Mouse (Mus musculus) thymus, adult 2 months (tissue): Measurements from ENCODE around the gene Snapin. TPM values are rescaled to one million over a fixed set of nuclear protein-coding genes. Genes with fewer than 3 reads are reported as not detected.

Source experiments
- DNase-seq: peaks from one replicate; pipeline ENCODE4 v3.0.0; 2021
- H3K27ac ChIP-seq: fragments of 200-500 bp; 2 replicates; pipeline ENCODE4 v1.5.1; 2012; ENCODE audit warnings: low read length, control low read depth; ENCODE audit not compliant: control insufficient read depth, insufficient read depth
- H3K27me3 ChIP-seq: fragments of 200-500 bp; 2 replicates; pipeline ENCODE4 v1.6.1; 2012; ENCODE audit warnings: mild to moderate bottlenecking, low read length, moderate library complexity, mixed read lengths; ENCODE audit not compliant: control insufficient read depth, insufficient read depth
- H3K36me3 ChIP-seq: fragments of 200-500 bp; 2 replicates; pipeline ENCODE4 v1.6.1; 2012; ENCODE audit warnings: mild to moderate bottlenecking, low read length, moderate library complexity; ENCODE audit not compliant: control insufficient read depth, insufficient read depth
- H3K4me1 ChIP-seq: fragments of 200-500 bp; replicated peaks from 2 replicates; pipeline ENCODE4 v1.6.1; 2012; ENCODE audit warnings: low read length; ENCODE audit not compliant: control insufficient read depth, insufficient read depth
- H3K4me3 ChIP-seq: fragments of 200-500 bp; 2 replicates; pipeline ENCODE4 v1.5.1; 2012; ENCODE audit warnings: mild to moderate bottlenecking, low read length, control low read depth, moderate library complexity; ENCODE audit not compliant: control insufficient read depth, insufficient read depth
- CTCF ChIP-seq: fragments of 200-500 bp; IDR thresholded peaks from 2 replicates; pipeline ENCODE4 v1.5.1; 2012; ENCODE audit warnings: mild to moderate bottlenecking, control low read depth, low read length, moderate library complexity, borderline replicate concordance; ENCODE audit not compliant: control insufficient read depth, poor library complexity, insufficient read depth; ENCODE audit errors: extremely low read depth
- POLR2A ChIP-seq: fragments of 200-500 bp; IDR thresholded peaks from 2 replicates; pipeline ENCODE4 v1.6.1; 2012; ENCODE audit warnings: mild to moderate bottlenecking, low read length, control low read depth, moderate library complexity; ENCODE audit not compliant: control insufficient read depth, poor library complexity, insufficient read depth; ENCODE audit errors: extremely low read depth
- WGBS: fragments of 180-500 bp; shearing (Covaris S2); methylation state at CpG from one replicate; pipeline ENCODE4 v1.1.7; 2018; 5-methylcytosine and 5-hydroxymethylcytosine counted together
- polyA plus RNA-seq: library from polyadenylated mRNA; depleted of rRNA; stranded (reverse); fragments of >200 nt; gene quantifications from 2 replicates; pipeline ENCODE4 v1.2.3, GENCODE M21; 2012

The Snapin gene
- polyA plus RNA-seq, 1 experiment, result 27.8 TPM

- Histone ChIP-seq H3K4me1 (0 out of 2 replicates have a peak, but pooled peaks cover 2% of the 10 kb centered on the region), H3K36me3 (peaks cover 34% of the 10 kb centered on the region), H3K27ac (no peak overlapping the region), H3K27me3 (no peaks in the 10 kb centered on the region), H3K4me3 (no peak overlapping the region)
- TF ChIP-seq POLR2A (no peak), CTCF (no peak)
- DNase-seq, result no peak
- 90% methylated on average over 4 of the region's 4 CpGs for WGBS
Observed at GRCm38 (mm10) chr3:90493831-90494540, 3.2 kb upstream of the Snapin start.

GRCm38 (mm10) chr3:90491350-90491749 lies 517 bp upstream of the Snapin start:
- WGBS, result 35% methylated on average over 2 of the region's 2 CpGs
- H3K27ac ChIP-seq, result no peak overlapping the region
- H3K4me3 ChIP-seq, result no peak overlapping the region
- no peaks in the 10 kb centered on the region for H3K27me3 ChIP-seq
- H3K4me1 ChIP-seq, result 0 out of 2 replicates have a peak, but pooled peaks cover 2% of the 10 kb centered on the region
- peak; percentile 53 for DNase-seq
- TF ChIP-seq CTCF (no peak), POLR2A (no peak)
- H3K36me3 ChIP-seq, result peaks cover 27% of the 10 kb centered on the region

- Histone ChIP-seq H3K4me3 (no peak overlapping the region), H3K27me3 (no peaks in the 10 kb centered on the region), H3K36me3 (peaks cover 44% of the 10 kb centered on the region), H3K4me1 (0 out of 2 replicates have a peak, but pooled peaks cover 2% of the 10 kb centered on the region), H3K27ac (no peak overlapping the region)
- DNase-seq, result no peak
- WGBS, result 97% methylated on average over 6 of the region's 6 CpGs
- no peak for TF ChIP-seq CTCF
- TF ChIP-seq POLR2A, result no peak
Observed at GRCm38 (mm10) chr3:90488576-90488975, 2.3 kb downstream of the Snapin start.

- H3K27ac ChIP-seq, result no peak overlapping the region
- DNase-seq, result no peak
- 95% methylated on average over 5 of the region's 5 CpGs for WGBS
- H3K36me3 ChIP-seq, result peaks cover 59% of the 10 kb centered on the region
- no peak overlapping the region for H3K4me3 ChIP-seq
- 0 out of 2 replicates have a peak, but pooled peaks cover 2% of the 10 kb centered on the region for H3K4me1 ChIP-seq
- TF ChIP-seq CTCF (no peak), POLR2A (no peak)
- H3K27me3 ChIP-seq, result no peaks in the 10 kb centered on the region
Observed at GRCm38 (mm10) chr3:90486998-90487397, 3.8 kb downstream of the Snapin start.

- TF ChIP-seq POLR2A (peak; percentile 42; the same call in 1 of the 2 replicates), CTCF (peak; percentile 19; the same call in 1 of the 2 replicates)
- peak; percentile 93 for DNase-seq
- peak within 1 kb of the TSS; percentile 88 for H3K4me3 ChIP-seq
- H3K36me3 ChIP-seq, result peaks cover 9% of the 10 kb centered on the region
- H3K4me1 ChIP-seq, result peaks cover 3% of the 10 kb centered on the region
- WGBS, result under 1% methylated on average over 45 of the region's 45 CpGs
- peak within 1 kb of the TSS; percentile 61 for H3K27ac ChIP-seq
- H3K27me3 ChIP-seq, result no peaks in the 10 kb centered on the region
Observed at GRCm38 (mm10) chr3:90475831-90476611, 14.8 kb downstream of the Snapin start, which contains the start of gene Ilf2. Ilf2 (plus strand) TSS chr3:90476126.

GRCm38 (mm10) chr3:90475151-90475830 lies 15.5 kb downstream of the Snapin start:
- Histone ChIP-seq H3K27me3 (no peaks in the 10 kb centered on the region), H3K4me3 (no peak overlapping the region), H3K27ac (no peak overlapping the region), H3K4me1 (peaks cover 3% of the 10 kb centered on the region), H3K36me3 (peaks cover 2% of the 10 kb centered on the region)
- 36% methylated on average over 16 of the region's 16 CpGs for WGBS
- TF ChIP-seq POLR2A (no peak), CTCF (no peak)
- no peak for DNase-seq
